Mouse (Mus musculus) heart, postnatal 0 days (tissue): ENCODE results near the gene Gm20532.

Experiments
- CTCF ChIP-seq: IDR thresholded peaks from 2 replicates; pipeline ENCODE4 v1.5.1; 2016; ENCODE audit warnings: antibody characterized with exemption, control low read depth, low read depth
- EP300 ChIP-seq: IDR thresholded peaks from 2 replicates; pipeline ENCODE4 v1.6.1; 2016; ENCODE audit warnings: antibody characterized with exemption, low read depth

- TF ChIP-seq EP300, result no peak
- TF ChIP-seq CTCF, result no peak
Observed at GRCm38 (mm10) chr2:26580751-26581150, 5.7 kb upstream of the Gm20532 start.
